Mouse (Mus musculus) central nervous system, embryonic 14 days (tissue): ENCODE results near the gene Exph5. TPM values are rescaled to one million over a fixed set of nuclear protein-coding genes. Genes with fewer than 3 reads are reported as not detected.

Source experiments
- polyA plus RNA-seq: library from polyadenylated mRNA; depleted of rRNA; stranded (reverse); fragments of >200 nt; gene quantifications from 2 replicates; pipeline ENCODE4 v1.2.3, GENCODE M21; 2012; rRNA removed

Gene Exph5
- 0.07 and 0.18 TPM in 2 replicates for polyA plus RNA-seq

DNA sequence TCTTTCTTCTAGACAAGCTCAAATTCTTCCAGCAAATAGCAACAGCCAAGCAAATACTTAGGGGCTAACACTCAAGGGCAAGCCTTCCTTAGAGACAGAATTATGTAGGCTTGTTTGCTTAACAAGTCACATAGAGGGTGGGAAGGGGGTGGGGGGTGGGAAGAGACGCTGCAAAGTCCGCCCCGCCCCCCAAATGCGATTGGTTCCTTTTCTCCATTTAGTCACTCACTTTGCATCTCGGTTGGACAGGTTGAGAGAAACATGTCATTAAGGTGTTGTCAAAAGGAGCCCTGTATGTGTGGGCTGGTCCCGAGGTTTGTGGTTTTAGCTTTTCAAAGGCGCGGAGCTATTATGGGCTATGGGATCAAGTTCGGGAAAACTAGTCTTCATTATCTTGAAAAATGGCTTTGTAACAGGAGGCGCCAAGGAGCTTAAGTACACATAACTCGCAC, at the start of gene Exph5:
Gene Exph5 (plus strand): TSS at position 402 of the 452 bp plus-strand sequence.

GRCm38 (mm10) chr9:53383951-53384866, 82.7 kb downstream of the Exph5 start, which contains the start of gene Kdelc2:
Gene Kdelc2 (plus strand): TSS chr9:53384025.

DNA sequence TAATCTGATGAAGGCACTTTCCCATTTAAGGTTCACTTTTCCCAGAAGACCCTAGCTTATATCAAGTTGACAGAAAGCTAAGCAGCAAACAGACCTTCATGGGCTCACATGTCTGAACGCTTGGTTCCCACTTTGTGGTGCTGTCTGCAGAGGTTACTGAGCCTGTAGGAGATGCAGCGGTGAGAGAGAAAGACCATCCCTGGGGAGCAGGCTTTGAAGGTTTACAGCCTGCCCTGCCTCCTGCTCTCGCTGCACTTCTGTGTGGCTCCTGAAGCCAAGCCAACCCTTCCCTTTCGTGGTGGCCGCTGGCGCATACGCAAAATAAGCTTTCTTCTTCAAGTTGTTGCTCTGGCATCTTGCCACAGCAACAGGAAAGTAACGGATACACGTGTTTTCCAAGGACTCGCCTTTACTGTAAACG, 100.8 kb downstream of the Exph5 start, which contains the start of gene 4930550C14Rik:
Gene 4930550C14Rik (plus strand): TSS at position 35 of the 421 bp plus-strand sequence.

Other genes with a start within 250 kb of the Exph5 start
- 15.0 and 16.2 TPM in 2 replicates for gene Ddx10, start 53.6 kb upstream of the Exph5 start, polyA plus RNA-seq
- gene Kdelc2, start 82.4 kb downstream of the Exph5 start, polyA plus RNA-seq = 2.9 and 5.3 TPM in 2 replicates
- gene 4930550C14Rik, start 100.7 kb downstream of the Exph5 start, polyA plus RNA-seq = 0.22 and 0.73 TPM in 2 replicates
- 11.4 and 11.8 TPM in 2 replicates for gene Atm, start 235.1 kb downstream of the Exph5 start, polyA plus RNA-seq
- gene Npat, start 235.4 kb downstream of the Exph5 start, polyA plus RNA-seq = 11.1 and 11.6 TPM in 2 replicates